Mouse (Mus musculus) right cerebral cortex, postnatal 25 days (tissue): ENCODE results near the gene Styxl1.

Experiments used
- DNase-seq: peaks from one replicate; pipeline ENCODE4 v3.0.0; 2022

Gene Styxl1

DNA sequence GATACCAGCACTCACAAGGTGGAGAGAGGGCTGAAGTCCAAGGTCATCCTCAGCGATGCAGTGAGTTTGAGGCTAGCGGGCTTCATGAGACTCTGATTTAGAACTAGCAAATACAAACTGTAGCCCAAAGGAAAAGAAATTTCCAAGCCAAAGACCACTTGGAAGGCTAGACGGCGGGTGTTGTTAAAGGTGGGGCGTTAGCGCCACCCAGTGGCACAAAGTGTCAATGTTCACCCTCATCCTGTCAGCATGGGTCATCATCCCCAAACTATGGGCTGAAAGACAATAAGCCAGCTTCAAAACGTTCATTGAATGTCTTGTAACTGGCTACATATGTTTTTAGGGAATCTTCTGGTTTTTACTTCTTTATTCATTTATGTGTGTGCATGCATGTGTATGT, 14.7 kb downstream of the Styxl1 start:
- DNase-seq = peak; percentile 51

DNA sequence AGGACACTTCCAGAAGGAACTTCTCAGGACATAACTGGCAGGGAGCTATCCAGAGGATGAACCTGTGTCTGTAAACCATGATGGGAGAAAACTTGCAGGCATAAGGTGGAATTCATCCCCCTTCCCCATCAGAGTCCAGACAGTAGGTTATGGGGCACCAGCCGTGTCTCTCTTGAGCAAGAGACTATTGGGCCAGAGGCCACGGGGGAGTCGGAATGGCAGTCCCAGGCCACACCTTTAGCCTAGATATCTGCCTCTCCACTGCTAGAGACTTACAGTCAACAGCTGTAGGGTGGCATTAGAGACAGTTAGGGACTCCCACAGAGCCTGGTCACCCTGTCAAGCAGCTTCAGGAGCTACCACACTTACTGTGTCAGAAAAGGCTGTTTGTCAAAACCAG, 16.3 kb downstream of the Styxl1 start:
- no peak for DNase-seq

DNA sequence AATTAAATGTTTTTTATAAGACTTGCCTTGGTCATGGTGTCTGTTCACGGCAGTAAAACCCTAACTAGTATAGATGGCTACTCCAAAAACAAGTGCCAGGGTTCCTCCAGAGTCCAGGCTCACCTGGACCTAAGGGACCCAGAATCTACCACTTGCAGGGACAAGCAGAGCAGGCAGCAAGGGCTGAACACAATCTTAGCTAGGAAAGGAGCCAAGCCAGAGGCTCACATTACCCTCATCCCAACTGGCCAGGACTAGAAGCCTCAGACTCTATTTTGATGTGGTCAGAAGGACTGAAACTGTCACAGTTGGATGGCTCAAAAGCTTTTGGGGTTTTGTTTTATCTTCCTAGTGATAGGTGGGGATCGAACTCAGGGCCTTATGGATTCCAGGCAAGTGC, 26.6 kb downstream of the Styxl1 start:
- no peak for DNase-seq

DNA sequence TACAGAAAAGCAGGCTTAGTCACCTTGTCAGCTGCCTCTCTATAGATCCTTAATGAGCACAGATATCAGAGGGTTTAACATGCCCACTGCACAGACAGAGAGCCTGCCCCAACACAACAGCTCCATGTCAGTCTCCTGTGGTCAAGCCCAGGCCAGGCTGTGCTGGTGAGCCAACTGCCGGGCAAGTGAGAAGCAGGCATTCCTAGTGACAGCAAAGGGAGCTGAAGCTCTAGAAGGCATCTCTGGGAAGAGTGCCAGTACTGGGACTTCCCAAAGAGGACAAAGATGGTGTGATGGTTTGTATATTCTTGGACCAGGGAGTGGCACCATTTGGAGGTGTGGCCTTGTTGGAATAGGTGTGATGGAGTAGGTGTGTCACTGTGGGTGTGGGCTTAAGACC, 27.1 kb downstream of the Styxl1 start:
- no peak for DNase-seq

DNA sequence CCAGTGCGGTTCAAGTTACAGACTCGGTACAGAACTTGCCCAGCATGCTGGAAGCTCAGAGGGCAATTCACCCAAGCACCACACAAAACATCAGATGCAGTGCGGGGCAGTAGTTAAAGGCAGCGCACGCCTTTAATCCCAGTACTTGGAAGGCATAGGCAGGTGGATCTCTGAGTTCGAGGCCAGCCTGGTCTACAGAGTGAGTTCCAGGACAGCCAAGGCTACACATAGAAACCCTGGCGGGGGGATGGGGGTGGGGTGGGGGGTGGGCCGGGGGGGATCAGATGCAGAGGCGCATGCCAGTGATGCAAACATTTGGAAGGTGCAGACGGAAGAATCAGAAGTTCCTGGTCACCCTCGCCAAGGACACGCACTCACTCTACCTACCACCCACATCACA, 33.4 kb downstream of the Styxl1 start:
- DNase-seq = no peak

DNA sequence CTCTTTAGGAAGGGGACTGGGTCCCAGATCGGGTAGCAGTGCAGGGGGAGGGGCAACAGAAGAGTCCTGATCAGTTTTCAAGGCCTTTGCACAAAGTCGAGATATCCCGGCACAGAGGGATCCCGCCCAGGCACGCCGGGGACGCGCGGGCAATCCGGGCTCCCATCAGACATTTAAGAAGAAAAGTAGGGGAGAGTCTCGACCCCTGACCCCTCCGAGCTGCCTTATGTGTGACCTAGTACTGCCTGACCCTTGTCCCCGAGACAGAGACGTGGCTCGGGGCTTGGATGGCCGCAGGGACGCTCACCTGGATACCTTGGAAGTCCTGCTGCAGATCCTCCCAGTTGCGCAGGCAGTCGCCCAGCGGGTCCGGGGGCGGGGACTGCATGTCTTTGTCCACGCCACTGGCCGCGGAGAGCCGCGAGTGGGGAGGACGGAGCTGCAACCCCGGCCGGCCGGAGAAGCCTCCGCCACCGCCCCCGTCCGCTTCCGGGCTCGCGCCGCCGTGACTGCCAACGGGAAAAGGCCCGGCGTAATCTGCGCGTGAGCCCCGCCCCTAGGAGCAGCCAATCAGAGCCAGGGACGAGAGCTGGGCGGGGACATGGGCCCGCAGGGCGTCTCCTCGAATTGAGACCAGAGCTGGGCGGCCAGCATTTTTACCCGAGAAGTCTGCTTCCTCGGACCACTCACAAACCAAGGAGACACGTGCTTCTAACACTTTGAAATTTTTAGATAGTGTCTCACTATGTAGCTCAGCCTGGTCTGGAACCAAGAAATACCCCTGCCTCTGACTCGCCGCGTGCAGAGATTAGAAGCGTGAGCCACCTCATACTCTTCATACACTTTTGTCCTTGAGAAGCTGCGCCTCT, 34.2 kb downstream of the Styxl1 start, which contains the start of gene Tmem120a:
Gene Tmem120a (minus strand): TSS at position 708 of the 869 bp plus-strand sequence.
- peak; percentile 93 for DNase-seq

DNA sequence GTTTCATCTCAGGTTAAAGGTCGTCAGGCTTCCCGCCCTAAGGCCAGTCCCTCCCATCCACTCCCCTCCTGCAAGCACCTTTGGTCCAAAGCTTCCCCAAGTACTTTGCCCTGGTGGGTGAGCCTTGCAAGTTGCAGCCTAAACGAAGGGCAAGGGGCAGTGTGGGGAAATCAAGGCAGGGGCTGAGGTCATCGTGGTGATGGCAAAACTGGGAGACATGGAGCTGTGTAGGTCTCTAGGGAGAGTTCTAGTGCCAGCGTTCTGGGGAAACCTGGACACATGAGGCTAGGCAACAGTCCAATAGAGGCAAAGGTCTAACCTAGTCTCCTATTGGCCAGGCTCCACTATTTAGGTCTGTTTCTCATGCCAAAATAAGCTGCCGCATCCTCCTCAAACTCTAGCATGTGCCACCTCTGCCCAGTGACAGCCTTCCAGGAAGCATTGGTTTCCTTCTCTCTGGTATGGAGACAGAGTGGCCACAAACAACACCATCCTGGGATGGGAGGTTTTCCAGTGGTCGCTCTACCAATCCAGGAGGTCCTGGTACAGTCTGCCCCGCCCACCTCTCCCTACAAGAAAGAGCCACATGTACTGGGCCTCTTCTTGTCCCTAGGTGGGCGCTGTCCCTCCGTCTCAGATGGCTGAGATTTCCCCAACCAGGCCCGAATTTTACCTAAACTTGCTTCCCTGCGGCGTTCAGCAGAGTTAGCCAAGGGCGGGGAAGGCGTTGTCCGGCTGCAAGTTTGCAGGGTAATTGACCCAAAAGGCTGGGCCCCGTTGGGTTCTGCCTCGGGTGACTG, 35.0 kb downstream of the Styxl1 start:
- peak; percentile 11 for DNase-seq

DNA sequence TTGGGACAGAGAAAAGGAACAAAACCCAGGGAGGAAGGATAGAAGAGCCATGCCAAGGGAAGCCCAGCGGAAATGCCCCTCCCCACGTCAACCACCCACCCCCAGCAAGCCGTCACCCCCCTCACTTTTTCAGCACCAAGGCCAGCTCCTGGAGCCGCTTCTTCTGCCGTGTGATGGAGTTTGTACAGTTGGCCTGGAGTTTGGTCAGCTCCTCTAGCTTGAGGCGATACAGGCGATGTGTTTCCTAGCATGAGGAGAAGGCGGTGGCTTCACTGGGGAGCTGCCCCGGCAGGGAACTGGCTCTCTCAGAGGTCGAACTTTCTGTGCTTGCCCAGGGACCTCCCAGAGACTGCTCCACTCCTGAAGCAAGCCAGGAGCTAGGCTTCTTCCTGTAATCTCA, 36.0 kb downstream of the Styxl1 start:
- DNase-seq = no peak

DNA sequence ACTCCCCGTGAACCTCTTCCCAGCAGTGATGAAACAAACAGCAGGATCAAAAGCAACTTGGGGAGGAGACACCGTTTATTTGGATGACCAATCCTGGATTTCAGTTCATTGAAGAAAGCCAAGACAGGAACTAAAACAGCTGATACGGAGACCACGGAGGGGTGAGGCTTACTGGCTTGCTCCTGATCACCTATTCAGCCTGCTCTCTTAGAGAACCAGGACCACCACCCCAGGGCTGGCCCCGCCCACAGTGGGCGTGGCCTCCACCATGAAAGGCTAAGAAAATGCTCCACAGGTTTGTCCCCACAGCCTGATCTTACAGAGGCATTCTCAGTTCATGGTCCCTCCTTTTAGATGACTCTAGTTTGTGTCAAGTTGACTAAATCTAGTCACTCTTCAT, 39.9 kb downstream of the Styxl1 start:
- DNase-seq = no peak

DNA sequence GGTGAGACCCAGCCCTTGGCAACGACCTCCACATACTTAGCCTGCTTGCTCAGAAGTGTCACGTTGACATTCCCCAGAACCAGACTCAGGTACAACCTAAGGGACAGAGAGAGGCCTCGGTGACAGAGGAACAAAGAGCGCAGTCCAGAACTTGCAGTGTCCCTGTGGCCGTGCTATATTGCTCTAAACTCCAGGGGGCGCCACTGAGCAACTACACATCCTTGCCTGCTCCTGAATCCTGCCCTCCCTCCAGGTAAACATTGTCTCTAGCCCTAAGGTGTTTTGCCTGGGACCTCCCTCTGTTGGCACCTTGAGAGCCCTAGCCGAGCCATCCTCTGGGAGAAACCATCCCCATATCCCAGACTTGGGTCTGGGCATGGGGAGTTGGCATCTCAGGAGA, 41.0 kb downstream of the Styxl1 start:
- no peak for DNase-seq

DNA sequence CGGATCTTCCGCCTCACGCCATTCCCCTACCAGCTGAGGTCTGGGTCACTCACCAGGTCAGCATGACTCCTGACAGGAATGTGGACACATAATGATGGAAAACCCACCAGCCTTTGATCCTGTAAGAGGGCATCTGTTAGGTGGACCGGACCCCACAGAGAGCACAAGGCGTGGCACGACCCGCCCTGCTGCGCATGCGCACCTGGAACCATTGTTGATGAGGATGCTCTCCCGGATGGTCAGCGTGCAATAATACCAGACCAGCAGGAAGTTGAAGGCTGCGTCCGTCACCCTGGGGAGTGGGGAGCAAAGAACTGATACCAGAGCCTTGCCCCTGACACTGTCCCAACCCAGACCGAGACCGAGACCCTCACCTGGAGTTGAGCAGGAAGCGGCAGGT, 41.6 kb downstream of the Styxl1 start:
- no peak for DNase-seq

DNA sequence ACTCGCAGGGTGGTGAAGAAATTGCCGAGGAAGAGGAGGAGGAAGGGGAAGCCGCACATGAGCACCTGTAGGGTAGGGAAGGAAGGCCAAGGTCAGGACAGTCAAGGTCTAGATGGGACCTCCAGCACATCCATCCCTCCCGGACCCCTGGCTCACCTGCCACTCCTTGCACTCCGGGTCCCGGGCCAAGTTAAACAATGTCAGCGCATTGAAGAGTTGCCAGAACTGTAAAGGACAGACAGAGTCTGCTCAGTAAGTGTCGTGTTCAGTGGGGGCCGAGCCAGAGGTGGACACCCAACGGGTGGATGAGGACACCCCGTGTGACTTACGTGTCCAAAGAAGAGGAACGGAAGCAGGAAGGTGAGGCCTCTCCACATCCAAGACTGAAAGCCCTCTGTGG, 42.4 kb downstream of the Styxl1 start:
- DNase-seq = no peak

DNA sequence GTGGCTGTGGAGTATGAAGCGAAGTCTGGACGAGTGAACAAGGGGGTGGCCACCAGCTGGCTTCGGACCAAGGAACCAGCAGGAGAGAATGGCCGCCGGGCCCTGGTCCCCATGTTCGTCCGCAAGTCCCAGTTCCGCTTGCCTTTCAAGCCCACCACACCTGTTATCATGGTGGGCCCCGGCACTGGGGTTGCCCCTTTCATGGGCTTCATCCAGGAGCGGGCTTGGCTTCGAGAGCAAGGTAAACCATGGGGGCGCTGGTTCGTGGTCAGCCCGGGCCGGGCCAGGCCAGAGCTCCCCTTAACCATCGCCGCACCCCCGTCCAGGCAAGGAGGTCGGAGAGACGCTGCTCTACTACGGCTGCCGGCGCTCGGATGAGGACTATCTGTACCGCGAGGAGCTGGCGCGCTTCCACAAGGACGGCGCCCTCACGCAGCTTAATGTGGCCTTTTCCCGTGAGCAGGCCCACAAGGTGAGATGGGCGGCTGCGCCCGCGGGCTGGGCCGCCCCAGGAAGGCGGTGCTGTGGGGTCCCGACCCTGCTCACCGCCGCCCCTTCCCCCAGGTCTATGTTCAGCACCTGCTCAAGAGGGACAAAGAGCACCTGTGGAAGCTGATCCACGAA, 44.0 kb downstream of the Styxl1 start:
- DNase-seq = no peak

DNA sequence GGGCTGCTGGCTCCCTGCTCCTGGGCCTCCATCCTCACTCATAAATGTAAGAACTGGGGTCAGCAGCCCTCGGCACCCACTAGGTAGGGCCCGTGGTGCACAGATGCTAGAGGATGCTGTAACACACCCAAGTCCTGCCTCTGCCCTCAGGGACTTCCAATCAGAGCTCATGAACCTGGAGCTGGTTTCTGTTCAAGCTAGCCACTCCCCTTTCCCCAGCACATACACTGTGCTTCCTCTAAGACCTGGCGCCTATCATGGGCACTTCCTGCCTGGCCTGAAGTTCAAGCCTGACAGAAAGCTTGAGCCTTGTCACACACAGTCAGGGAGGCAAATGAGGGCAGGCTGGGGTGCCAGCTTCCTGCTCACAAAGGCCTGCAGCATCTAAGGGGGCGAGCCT, 45.1 kb downstream of the Styxl1 start:
- no peak for DNase-seq

DNA sequence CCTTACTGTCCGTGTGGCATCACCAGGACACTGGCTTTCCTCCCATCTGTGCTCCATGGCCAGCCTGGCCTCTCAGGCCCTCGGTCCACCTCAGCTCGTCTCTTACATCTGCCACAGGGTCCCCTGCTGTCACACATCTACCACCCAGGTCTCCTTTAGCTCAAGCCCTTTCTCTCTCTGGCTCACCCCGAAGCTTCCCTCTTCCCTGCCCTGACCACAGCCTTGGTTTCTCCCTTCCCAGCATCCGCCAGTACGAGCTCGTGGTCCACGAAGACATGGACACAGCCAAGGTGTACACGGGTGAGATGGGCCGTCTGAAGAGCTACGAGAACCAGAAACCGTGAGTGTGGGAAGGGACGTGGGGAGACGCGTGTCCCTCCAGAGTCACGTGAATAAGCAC, 46.9 kb downstream of the Styxl1 start:
- DNase-seq = no peak

DNA sequence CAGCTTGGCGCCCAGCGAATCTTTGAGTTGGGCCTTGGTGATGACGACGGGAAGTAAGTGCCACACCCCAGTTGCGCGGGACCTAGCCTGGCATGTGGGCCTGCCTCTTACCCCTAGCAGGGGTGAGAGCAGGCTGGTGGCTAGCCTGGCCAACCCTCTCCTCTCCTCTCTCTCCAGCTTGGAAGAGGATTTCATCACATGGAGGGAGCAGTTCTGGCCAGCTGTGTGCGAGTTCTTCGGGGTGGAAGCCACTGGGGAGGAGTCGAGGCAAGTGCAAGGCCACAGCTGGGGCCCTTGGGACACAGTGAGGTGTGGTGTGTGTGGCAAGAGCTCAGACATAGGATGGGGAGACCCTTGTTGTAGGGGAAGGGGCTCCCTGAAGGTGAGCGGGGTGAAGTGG, 47.3 kb downstream of the Styxl1 start:
- no peak for DNase-seq

DNA sequence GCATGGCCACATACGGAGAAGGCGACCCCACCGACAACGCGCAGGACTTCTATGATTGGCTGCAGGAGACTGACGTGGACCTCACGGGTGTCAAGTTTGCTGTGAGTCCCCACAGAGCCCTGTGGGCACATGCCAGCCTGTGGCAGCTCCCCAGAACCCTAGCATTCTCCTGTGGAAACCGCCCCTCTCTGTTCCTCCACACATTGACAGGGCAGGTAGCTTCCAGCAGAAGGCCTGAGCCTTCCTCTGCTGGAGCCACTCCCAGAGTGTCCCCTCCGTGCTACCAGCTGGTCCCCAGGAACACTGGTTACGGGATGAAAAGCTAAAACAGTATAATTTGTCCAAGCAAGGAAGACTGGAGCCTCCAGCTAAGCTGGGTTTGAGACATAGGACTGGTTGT, 47.9 kb downstream of the Styxl1 start:
- no peak for DNase-seq

DNA sequence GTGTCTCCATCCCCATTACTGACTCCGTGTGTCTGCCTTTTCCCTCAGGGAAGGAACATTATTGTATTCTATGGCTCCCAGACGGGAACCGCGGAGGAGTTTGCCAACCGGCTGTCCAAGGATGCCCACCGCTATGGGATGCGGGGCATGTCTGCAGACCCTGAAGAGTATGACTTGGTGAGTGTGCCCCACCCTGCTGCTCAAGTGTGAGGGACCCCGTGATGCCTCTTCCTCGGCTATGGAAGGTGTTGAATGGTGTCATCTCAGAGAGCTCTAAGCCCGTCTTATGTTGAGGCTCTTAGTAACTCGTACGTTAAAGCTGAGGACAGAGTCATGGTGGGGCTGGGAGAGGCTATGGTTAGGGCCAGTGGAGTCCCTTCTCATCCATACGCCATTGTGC, 48.8 kb downstream of the Styxl1 start:
- DNase-seq = no peak

DNA sequence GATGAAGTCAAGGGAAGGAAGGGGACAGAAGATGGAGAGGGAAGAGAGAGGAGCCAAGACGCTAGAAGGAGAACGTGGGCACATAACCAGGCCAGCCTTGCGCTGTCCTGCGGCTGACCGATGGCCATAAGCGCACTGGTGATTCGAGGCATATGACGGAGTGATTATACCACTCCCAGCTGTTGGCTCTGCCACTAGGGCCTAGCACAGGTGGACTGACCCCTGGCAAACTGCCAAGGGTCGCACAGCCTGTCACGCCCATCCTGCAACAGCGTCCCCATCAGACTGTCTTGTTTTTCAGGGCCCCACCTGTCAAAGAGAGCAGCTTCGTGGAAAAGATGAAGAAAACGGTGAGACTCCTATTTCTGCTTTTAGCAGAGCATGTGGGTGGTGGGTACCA, 49.8 kb downstream of the Styxl1 start:
- no peak for DNase-seq

DNA sequence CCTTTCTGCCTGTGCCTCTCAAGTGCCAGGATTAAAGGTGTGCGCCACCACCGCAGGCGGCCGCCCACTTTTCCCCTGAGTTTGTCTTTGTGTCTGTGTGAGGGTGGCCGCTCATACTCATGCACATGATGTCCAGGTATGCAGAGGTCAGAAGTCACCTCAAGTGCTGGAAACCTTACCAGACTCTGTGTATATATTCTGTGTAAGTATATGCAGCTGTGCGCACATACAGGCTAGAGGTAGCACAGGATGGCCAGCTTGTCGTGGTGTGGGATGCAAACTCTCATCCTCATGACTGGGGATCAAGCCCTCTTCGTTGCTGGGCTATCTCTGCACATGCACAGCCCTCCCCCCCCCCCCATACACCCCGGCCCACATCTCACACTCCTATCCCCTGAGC, 50.3 kb downstream of the Styxl1 start:
- DNase-seq = no peak

DNA sequence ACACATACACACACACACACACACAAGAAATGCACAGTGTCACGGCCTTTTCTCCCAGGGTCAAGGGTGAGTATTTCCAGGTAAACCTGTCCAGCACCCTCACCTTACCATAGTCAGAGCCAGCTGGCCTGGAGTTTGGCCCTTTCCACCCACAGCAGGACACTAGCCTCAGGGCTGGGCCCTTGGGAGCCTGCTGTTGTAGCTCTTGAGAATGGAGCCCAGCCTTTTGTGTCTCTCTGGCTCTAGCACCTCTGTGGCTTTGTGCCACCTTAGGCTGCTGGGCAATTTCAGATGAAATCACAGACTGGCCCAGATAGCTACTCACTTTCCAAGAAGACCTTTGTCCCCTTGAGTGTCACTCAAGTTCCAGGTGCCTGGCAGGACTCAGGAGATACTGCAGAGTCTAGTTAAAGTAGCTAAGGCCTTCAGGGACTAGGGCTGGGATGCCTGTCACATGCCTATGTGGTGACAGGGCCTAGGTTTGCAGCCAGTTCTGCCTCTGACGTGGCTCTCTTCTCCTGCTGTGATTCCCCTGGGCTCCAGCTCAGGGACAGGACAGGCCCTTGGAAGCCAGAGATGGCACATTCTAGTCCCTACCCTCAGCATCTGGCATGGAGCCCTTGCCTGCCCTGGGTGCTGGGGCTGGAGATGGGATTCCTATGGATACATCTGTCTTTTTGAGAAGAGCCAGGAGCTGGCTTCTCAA, 51.4 kb downstream of the Styxl1 start:
- no peak for DNase-seq

DNA sequence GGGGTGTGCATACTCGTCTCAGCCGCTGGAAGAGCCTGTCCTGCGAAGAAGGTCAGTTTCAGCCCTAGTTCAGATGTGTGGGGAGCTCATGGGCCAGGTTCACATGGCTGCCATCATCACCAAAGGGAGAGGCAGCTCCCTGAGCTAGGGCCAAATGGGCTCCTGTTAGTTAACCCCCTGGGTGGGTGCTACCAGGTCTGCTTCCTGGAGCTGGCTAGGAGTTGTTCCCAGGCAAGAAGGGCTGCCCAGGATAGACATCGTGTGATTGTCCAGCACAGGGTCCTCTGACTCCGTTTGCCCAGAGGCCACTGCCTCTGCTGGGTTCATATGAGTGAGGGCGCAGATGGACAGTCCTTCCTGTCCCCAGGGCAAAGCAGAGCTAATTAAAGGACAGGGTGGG, 52.2 kb downstream of the Styxl1 start:
- DNase-seq = no peak

DNA sequence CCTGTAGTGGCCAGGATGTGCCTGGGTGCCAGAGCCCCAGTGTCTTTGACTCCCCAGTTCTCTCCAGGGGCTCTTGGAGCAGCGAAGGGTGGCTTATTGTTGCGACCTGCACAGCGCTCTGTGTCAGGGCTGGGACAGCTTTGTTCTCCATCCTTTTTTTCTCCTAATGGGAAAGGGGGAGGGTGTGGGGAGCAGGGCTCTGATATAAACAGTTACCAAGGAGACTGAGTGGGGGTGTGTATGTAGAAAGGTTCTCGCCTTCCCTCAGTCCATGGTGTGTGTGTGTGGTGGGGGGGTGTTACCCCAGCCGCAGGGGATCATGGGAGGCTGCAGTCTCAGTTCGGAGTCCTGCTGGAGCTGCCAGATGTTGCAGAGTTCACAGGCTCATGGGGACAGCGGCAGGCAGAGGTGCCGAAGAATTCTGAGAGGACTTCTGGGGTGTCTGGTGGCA, 52.8 kb downstream of the Styxl1 start:
- DNase-seq = peak; percentile 44
